Mouse (Mus musculus) thymus, postnatal 10 days (tissue): ENCODE data around the gene Gatd1.

Experiments used
- DNase-seq, 2 experiments: peaks; one replicate each; pipeline ENCODE4 v3.0.0; 2021; ENCODE audit warnings: low spot score in 2 of 2

Gatd1 gene

DNA sequence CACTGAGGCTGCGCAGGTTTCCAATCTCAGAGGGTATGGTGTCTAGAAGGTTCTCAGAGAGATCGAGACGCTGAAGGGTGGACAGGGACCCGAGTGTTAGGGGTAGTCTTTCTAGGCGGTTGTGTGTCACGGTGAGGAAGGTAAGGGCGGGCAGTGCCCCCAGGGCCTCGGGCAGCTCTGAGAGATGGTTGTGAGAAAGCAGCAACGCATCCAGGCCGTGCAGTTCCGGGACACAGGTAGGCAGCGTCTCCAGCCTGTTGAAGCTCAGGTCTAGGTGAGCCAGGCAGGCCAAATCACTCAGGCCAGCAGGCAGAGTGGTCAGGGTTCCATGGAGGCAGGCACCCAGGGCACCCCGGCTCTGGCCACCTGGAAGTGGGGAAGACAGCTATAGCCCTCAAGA, 28.3 kb upstream of the Gatd1 start:
- no peak for DNase-seq

DNA sequence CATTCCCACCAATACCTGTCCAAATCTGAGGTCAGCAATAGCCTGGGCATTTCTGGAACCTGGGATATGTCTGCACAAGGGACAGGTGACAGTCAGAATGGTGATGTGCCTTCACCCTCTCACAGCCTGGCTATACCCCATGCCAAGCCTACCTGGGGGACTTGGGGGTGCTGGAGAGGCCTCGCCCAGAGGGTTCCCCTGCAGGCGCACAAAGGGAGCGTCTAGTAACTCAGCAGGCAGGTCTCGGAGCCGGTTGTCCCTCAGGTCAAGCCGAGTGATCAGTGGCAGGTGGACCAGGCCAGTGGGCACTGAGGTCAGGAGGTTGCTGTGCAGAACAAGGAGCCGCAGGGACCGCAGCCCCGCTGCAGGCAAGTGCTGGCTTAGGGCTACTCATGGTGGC, 27.5 kb upstream of the Gatd1 start:
- no peak for DNase-seq

DNA sequence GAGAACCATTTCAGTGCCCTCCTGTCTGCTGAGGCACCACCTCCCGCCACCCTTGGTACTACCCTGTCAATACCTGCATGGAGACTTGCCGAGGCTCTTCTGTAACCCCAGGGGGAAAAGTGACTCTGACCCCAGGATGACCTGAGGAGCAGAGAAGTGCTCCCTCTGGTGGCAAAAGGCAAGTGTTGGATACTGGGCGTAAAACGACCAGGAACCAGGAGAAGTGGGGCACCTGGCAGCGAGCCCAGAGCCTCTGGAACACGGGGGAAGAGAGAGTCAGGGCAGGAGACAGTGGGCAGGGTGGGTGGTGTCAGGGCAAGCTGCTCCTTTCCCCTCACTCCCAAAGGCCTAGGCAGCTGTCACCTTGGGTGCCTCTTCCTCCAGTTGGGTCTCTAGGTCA, 26.7 kb upstream of the Gatd1 start:
- peak in 1 of 2 experiments; percentile 46 for DNase-seq

DNA sequence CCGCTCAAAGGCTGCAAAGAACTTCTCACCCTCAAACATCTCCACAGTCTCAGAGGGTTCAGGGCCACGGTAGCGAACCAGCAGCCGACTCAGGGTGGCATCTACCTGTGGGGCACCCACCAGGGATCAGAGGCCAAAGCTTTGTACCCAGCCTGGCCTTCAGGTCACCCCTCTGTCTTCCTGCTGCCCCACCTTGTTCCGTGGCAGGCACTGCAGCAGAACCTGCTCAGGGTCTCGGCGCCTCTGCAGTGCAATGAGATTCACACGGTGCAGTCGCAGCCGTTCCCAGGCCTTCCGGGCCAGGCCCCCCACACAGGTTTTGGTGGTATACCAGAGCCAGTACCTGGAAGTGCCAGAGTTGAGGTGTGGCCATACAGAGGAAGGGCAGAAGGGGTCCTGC, 25.9 kb upstream of the Gatd1 start:
- DNase-seq = no peak

DNA sequence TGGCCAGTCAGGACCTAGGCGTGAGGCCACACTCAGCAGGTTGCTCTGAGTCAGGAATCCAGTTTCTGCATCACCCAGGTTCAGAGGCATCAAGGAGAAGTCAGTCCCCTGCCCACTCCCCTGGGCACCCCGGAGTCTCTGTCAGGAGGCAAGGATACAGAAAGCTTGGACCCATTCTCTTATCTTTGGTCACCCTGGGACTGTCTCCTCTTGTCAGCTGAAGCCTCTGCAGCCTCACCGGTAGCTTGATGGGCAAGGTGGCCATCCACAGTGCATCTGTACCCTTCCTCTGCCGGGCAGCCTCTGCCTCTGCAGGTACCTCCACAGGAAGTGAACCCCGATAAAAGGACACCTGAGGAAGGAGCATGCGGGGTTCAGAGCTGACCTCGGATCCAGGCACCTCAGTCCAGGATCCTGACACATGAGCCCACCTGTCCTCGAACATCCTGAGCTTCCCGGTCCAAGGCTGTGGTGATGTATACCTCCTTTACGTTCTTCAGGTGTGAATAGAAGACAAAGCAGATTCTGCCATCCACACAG, 25.3 kb upstream of the Gatd1 start:
- no peak for DNase-seq

DNA sequence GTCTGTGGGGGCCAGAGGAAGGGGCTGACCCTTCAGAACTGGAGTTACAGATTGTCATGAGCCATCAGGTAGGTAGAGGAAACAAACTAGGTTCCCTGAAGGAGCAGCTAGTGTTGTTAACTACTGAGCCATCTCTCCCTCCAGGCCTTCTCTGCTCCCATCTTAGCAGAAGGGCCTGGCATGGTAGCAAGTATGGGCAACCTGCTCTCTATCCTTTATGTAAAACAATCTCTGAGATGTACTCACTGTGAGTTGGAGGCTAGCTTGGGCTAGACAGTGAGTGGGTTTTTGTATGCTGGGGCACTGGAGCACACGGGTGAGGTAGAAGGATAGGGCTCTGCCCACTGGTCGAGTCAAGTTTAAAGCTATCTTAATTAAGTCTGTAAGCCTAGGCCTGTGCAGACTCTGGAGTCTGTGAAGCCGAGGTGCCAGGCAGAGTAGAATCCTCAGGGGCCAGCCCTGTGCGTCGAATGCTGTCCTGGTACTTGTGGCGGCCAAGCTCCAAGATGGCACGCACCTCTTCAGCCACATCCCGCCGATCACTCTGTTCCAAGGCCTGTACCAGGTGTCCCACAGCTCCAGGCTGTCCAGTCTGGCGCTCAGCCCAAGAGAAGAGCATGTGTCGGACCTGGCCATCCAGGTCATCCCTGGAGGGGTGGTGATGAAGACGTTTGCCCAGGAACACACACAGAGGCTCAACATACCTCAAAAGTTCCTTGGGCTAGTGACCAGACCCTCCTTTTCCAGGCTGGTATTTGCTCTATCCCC, 24.4 kb upstream of the Gatd1 start:
- DNase-seq = no peak

DNA sequence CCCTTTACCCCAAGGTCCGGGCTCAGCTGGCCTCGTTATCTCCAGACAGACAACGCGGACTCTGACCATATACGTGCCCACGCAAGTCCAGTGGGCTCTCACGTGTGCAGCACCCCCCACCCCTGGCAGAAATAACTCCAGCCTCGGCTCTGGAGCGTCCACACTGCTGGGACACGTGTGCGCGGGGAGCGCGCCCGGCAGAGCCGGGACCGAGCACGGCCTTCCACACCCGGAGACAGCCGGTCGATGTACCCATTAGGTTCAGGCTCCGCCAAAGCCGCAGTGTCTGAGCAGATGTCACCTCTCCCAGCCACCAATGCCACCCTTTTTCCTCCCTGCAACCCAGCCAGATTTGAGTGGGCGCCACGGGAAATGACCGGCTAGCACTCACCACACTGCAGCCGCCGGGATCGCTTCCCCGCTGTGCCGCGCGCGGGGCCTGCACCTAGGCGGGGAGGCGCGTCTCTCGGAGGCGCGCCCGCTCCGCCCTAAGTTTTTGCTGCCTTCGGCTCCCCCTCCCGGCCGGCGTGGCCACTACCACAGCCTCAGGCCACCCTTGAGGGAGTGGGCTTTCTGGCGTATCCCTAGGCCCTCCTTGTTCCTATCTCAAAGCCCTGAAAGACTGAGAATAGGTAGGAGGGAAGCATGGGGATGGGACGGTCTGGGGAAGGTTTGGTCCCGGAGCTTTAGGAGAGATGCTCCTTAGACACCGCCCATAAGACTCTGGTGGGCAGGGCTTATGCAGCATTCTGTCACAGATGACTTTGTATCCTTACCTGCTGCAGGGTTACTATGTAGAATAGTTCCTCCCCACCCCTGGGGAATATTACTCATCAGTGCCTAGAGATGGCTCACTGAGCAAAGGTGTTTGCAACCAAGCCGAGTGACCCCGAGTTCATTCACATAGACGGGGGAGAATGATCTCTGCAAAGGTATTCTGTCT, 23.5 kb upstream of the Gatd1 start, which contains the start of gene Slc25a22:
Gene Slc25a22, minus strand, starts transcription at position 715 of the 943 bp plus-strand sequence.
- peak; percentile 75 to 83 for DNase-seq

DNA sequence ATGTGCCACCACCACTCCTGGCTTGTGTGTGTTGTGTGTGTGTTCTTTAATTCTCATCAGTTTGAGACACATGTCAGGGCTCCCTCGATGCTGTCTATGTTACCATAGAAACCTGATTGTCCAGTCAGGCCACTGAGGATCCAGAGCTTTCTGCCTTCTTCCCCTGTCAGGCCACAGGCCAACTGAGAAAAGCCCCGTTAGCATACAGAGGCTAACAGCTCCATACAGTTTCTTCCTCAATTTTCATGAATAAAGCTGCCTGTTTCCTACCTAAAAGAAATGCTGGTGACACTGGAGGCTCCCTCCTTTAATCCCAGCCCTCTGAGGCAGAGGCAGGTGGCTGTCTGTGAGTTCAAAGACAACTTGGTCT, 22.6 kb upstream of the Gatd1 start:
- no peak for DNase-seq

DNA sequence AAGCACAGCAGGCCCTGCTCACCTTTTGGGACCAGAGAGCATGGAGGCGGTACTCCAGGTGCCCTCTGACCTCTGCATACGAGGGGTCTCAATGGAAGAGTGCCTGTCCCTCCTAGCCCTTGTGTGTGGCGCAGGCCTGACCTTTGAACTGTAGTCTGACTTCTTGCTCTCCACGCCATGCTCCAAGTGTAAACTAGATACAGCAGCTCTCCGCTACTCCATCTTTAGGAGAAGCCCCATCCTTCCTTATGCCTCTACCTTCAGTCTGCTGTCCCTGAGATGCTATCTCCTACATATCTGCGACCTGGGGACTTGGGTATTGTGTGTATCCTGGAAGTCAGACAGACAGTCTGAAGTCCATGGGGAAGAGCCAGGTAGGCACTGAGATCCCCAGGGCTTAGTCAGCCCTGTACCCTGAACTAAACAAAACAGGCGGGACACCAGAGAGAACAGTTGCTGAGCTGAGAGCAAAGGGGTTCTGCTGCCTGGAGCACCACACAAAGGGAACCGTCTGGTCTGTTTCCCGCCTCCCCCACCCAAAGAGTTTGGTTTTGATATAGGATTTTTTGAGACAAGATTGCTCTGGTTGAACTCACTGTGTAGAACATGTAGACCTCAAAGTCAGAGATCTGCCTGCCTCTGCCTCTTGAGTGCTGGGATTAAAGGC, 22.1 kb upstream of the Gatd1 start:
- DNase-seq = no peak

DNA sequence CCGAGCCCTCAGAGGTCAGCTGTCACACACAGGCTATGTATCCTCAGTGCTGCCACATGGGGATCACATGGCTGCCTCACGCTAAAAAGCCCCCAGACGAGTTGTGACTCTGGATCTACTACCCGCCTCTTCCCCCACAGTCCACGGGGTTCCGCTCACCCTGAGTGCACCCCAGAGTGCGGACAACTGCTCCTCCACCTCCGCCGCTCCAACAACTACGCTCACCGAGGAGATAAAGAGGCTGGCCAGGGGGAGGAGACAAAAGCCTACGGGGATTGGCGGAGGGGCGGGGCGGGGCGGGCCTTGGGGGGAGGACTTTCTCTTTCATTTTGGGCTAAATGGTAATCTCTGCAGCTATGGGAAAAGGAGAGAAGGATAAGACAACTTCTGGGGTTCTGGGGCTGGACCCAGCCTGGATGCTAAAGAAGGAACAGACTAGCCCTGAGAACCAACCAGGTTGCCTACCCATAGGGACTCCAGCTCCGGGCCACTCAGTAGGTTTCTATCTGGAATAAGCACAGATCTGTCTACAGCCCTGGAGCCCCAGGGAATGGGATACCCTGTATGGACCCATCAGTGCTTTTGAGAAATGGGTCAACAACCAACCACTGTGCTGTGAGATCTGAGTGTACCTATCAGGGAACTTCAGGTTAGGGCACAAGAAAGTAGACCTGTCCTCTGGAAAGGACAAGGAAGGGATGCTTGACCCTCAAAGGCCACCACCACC, 21.4 kb upstream of the Gatd1 start:
- DNase-seq = peak in 1 of 2 experiments; percentile 64

DNA sequence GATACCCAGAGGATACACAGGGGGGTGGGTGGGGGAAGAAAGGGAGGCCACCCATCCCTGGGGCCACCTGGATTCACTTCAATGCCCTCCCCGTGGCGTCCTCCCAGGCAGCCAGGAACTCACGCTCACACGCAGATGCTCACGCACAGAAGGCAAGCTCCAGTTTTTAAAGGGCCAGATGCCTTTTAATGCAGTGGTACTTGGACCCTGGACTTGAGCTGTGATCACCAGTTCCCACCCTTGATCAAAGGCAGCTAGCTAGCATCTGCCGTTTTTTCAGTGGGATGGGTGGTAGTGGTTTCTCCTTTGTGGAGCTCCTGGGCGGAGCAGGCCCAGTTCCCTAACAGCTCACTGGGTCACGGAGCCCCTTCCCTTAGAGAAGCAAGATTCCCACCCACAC, 20.5 kb upstream of the Gatd1 start:
- no peak for DNase-seq

DNA sequence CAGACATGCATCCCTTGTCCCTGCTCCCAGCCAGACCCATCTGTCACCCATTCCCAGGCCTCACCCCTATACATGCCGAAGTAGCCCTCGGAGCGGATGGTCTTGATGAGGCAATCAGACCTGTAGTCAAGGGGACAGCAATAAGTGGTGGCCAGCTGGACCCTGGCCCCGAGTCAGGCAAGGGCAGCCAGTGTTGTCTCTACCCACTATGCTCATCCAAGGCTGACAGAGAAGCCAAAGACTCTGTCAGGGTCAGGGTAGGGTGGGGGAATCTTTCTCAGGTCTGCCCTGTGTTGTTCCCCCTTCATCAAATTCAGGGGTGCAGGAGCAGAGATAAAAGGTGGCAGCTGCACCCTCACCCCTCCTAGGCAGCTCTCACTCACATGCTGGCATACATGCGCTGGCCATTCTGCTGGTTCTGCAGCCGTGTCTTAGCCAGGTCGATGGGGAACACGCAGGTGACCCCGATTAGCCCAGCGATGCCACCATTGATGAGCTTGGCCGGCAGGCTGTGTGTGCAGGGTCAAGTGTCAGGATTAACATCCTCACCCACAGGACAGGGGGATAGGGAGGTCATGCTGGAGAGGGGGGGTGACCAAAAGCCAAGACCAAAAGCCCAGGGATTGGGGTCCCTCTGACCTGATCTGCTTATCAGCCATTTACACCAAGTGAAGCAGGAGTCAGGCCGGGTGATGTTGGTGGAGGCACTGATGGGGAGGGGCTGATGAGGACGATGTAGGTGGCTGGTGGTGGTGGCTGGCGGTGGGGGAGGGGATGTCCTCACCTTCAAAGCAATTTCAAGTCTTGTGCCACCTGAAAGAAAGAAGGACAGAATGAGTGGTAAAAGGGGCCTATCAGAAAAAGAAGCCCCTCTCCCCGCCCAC, 19.8 kb upstream of the Gatd1 start:
- no peak for DNase-seq

DNA sequence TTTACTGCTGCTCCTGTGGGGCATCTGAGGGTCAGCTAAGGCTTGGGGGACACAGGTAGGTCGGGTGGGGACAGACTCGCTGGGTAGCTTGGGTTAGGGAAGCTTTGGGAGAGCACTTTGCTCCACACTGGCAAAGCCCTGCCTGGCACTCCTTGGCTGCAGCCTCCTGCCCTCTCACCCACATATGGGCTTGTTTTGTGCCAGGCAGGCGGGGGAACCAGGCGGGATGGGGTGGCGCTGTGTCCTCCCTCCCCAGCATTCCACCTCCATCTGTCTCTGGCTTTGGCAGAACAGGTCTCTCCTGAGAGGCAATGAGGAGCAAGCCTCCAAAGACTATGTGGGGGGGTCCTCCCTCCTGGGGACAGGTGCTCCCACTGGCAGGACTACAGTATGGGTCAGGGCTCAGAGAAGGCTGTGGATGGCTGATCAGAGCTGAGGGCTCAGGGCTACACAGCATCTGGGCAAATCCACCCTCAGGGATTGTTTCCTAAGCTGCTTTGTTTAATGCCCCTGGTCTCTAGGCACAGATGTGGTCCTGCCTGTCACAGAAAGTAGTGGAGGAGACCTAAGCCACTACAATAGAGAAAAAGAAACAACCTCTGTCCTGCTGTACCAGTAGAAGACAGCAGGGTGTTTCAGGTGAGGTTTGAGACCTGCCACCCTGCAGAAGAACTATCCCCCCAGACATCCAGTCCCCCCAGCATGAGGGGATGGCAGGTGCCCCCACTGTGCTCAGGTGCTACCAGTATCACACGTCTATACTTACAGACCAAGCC, 19.0 kb upstream of the Gatd1 start:
- DNase-seq = no peak

DNA sequence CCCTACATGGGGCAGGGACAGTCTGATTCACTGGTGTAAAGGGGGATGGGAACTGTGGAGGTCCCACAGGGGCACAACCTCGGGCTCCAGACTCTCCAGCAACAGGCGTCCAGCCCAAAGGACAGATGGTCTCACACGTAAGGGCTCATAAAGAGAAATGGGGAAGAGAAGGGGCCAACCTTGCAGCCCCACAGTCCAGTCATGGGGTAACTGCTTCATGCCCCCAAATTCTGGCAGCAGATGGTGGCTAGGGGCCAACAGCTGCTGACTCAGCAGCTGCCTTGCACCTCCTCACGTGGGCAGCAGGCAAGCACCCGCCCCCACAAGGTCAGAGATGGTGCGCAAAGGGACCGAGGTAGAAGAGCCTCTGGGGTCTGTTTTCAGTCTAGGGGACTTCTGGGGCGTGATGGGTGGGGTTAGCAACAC, 18.3 kb upstream of the Gatd1 start:
- DNase-seq = no peak

DNA sequence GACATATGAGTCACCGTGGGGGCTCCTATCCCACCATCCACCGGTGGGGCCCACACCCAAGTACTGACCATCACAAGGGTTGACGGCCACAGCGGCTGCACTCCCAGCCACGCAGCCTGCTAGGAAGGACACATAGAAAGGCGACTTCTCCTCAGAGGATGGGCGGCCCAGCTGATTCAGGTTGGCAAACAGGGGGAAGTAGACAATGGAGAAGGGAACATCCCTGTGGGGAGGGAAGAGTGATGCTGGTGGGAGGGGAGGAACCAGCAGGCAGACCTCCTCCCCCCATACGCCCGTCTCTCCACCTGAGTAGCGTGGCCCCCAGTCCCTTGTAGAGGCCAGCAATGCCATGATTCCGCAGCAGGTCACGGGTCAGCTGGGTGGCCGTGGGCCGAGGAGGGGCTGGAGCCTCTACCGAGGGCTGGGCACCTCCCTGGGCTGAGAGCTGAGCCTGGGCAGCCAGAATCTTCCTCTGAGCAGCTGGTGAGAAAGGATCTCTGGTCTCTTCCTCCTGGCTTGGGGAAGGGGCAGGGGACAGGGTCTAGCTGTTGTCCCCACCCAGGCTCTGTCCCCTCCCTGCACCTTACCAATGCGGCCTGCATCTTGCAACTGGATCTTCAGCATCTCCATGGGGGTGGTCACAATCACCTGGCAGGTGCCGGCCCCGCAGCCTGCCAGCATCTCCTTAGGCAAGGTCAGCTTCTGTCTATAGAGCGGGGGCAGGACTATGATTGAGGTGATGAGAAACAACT, 17.7 kb upstream of the Gatd1 start:
- no peak for DNase-seq

DNA sequence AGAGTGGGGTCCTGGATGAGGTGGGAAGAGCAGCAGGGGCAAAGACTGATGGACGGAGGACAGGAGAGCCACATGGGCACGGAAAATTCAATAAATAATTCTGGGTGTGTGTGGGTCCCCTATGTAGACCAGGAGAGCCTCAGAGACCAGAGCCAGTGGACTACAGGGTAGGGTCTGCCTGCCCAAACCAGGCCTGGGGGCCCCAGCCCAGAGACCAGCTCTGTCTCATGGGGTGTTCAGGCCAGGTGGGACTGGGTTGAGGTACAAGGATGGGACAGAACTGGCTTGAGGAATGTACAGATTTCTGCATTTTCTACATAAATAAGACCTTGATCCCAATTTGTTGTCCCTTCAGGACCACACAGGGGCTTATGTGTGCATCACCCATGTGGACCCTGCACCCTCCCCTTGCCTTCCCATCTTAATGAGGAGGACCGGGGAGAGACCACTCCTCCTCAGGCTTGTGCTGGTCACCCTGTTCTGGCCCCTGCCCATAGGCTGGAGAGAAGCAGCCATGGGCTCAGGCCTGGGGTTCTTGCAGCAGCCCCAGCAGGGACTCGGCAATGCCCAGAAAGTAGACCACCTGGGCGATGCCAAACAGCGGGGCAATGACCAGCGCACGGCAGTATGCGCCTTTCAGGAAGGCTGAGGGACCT, 16.8 kb upstream of the Gatd1 start:
- no peak for DNase-seq

DNA sequence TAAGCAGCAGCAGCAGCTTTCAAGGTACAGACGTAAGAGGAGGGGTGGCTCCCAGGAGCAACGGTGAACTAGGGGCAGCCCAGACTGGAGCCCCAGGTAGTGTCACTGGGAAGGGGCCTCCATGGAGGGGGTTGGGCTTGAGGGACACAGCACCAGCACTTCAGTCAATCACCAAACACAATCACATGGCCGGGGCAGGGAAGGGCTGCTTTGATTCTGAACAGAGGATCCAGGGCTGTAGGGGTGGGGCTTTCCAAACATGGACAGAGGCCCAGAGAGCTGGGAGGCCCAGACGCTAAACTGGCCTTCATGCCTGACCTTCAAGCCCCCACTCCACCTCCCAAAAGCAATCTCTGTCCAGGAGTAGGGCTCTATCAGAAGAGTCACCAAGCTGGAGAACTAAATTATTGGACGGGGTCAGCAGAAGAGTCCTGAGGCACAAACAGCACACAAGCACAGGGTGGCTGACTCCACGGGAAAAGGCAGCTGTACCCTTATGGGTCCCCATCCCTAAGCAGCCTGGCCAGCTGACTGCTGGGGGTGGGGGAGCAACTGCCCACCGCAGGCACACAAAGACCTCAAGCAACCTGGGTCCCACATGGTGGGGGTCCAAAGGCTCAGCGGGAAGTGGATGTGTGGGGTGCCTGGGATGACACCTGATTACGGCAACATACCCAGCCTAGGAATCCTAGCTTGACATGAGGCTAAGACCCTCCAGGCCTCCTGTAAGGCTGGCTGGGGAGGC, 16.1 kb upstream of the Gatd1 start:
- DNase-seq = no peak

DNA sequence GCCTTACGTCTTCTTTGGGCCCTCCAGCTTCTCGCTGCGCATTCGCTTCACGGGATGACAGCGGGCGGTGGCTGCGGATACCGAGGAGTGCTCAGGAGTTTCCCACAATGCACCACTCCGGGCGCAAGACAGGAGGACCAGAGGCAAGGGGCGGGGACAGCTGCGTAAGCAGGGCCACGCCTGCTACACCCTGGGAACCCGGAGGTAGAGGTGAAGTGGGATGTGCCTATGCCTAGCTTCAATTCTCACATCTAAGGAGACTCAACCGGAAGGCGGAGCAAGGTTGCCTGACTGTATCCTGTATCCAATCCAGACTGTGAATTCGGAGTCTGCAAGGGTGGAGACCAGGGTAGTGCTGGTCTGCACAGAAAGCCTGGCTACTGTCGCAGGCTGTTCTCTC, 15.4 kb upstream of the Gatd1 start, which contains the start of gene Cend1:
Gene Cend1, minus strand, starts transcription at position 182 of the 400 bp plus-strand sequence.
- DNase-seq = no peak
